Mouse (Mus musculus): ENCODE results near the gene Hist1h2bl.
"Not testable (repeated sequence)": the region's sequence is repeated elsewhere in the genome, so short reads cannot be mapped to it uniquely, and the experiment has no call there.

Hist1h2bl gene

DNA sequence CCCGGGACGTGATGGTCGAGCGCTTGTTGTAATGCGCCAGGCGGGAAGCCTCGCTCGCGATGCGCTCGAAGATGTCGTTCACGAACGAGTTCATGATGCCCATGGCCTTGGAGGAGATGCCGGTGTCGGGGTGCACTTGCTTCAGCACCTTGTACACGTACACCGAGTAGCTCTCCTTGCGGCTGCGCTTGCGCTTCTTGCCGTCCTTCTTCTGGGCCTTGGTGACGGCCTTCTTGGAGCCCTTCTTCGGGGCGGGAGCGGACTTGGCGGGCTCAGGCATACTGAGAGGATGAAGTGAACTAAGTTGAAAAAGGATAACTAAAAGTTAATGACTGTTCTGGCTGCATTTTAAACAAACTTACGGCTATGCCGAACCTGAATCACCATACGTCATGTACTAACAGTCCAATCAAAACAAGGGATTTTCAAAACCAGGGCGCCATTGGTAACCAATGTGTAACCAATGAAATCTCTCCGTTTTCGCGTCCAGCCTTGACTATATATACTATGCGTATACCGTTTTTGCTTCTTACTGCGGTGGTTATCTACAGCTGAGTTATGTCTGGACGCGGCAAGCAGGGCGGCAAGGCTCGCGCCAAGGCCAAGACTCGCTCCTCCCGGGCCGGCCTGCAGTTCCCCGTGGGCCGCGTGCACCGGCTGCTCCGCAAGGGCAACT is at the start of gene Hist1h2bl, which contains the start of gene Hist1h2ai:
Gene Hist1h2bl (minus strand): TSS at position 280 of the 676 bp plus-strand sequence.
Gene Hist1h2ai (plus strand): TSS at position 559 of the 676 bp plus-strand sequence.
- DNase-seq (ENCODE audit: low spot score in 2 of 2): peak; percentile 80 to 82

DNA sequence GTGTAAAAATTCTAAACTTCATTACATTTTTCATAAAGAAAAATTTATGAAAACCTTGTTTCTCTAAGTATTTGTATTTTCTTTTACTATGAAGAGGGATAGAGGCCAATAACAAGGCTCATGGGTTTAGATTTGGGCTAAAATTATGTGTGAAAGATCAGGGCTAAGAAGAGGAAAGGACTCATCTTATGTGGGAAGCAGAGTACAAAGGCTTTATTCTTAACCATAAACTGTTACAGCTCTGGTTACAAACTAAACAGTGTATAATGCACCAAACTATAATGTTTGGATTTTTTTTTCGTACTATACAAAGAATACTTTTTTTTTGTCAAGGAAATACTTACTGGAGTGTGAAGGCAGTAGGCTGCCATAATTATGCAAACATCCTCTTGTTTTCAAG is 39.8 kb upstream of the Hist1h2bl start:
- DNase-seq (ENCODE audit: low spot score in 2 of 2): no peak

DNA sequence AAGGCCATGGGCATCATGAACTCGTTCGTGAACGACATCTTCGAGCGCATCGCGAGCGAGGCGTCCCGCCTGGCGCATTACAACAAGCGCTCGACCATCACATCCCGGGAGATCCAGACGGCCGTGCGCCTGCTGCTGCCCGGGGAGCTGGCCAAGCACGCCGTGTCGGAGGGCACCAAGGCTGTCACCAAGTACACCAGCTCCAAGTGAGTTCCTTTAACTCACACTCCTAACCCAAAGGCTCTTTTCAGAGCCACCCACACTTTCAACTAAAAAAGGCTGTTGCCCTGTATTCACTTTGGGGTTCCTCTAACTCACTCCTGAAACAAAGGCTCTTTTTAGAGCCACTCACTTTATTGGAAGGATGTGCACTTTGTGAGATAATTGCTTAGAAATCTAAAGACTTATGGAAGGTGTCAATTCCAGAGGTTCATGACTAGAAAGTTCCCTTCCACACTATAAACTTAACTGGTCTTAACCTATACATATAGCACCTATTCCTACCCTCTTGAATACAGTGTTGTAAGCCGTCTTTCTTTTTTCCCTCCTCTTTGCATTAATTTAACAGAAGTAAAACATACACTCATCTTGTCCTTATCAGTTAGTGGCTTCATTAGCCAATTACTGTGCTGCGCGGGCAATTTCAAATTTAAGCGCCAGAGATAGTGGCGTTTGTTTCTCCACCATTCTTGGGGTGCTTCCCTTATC is 38.5 kb upstream of the Hist1h2bl start:
- DNase-seq (ENCODE audit: low spot score in 2 of 2): not testable (repeated sequence)

DNA sequence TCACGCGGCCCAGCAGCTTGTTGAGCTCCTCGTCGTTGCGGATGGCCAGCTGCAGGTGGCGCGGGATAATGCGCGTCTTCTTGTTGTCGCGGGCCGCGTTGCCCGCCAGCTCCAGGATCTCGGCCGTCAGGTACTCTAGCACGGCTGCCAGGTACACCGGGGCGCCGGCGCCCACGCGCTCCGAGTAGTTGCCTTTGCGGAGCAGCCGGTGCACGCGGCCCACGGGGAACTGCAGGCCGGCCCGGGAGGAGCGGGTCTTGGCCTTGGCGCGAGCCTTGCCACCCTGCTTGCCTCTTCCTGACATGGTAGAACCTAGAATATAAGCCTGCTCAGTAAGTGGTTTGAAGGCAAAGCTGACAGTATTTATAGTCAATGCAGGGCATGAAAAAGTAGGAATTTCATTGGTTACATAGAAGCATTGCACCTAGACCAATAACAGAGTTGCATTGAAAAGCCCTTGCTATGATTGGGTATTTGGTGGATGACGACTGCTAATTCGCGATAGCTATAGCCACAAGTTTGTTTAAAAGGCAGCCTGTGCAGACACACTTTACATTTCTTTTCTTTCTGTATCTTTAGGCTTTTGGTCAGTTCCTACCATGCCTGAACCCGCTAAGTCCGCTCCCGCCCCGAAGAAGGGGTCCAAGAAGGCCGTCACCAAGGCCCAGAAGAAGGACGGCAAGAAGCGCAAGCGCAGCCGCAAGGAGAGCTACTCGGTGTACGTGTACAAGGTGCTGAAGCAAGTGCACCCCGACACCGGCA is 37.8 kb upstream of the Hist1h2bl start, which contains the start of the genes Hist1h2ak and Hist1h2bn:
Gene Hist1h2ak (minus strand): TSS at position 304 of the 762 bp plus-strand sequence.
Gene Hist1h2bn (plus strand): TSS at position 600 of the 762 bp plus-strand sequence.
- DNase-seq (ENCODE audit: low spot score in 2 of 2): peak; percentile 52 to 71

DNA sequence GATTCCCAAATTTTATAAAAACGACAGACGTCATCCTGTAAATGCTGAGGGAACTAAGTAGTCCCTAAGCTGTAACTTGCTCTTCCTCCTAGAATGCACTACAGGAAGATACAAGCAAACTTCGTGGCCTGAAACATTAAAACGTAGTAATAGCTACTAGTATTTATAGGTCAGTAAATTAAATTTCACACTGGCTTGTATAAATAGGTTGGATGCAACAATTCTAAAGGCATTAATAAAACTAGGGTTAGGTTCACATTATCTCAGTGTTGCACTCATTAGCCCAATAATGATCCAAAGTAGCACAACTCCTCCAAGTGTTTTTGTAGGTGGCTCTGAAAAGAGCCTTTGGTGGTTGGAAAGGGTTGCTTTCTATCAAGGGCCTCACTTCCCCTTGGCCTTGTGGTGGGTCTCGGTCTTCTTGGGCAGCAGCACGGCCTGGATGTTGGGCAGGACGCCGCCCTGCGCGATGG is 37.1 kb upstream of the Hist1h2bl start:
- no peak for DNase-seq (ENCODE audit: low spot score in 2 of 2)

DNA sequence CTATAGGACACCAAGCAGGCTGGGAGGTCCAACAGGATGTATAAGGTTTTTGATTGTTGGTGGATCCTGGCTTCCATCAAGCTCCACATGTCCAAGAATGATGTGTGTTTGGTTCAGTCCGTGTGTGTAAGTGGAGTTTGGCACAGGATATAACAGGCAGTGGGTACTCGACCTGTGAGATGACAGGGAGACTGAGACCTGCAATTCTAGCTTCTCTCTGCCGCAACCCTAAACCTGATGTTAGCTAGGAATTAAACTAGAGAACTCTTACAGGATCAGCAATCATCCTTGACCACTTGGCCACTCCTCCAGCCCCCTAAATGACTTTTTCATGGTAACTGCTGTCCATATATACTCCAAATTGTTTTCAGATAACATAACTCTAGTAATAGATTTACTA is 36.4 kb upstream of the Hist1h2bl start:
- DNase-seq (ENCODE audit: low spot score in 2 of 2): no peak

DNA sequence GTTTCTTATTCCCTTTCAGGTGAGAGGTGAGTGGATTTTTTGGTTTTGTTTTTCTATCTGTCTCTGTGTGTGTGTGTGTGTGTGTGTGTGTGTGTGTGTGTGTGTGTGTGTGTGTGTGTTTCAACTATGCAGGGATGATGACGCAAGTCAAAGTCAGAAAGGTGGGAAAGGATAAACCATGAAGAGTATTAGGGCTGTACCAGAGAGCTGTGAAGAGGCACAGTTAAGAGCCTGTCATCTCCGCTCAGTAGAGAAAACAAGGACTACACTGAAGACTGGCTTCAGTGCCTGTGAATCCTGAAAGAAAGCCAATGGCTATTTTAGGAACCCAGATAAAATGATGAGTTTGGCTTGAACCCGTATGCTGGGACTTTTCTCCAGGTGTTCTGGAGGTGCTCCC is 35.9 kb upstream of the Hist1h2bl start:
- no peak for DNase-seq (ENCODE audit: low spot score in 2 of 2)

GRCm38 (mm10) chr13:21751417-21751816 is 35.5 kb upstream of the Hist1h2bl start:
- DNase-seq (ENCODE audit: low spot score in 2 of 2): no peak

GRCm38 (mm10) chr13:21750159-21751017 is 34.4 kb upstream of the Hist1h2bl start, which contains the start of gene Hist1h4k:
Gene Hist1h4k, minus strand, starts transcription at chr13:21750505.
- peak; percentile 84 to 90 for DNase-seq (ENCODE audit: low spot score in 2 of 2)

DNA sequence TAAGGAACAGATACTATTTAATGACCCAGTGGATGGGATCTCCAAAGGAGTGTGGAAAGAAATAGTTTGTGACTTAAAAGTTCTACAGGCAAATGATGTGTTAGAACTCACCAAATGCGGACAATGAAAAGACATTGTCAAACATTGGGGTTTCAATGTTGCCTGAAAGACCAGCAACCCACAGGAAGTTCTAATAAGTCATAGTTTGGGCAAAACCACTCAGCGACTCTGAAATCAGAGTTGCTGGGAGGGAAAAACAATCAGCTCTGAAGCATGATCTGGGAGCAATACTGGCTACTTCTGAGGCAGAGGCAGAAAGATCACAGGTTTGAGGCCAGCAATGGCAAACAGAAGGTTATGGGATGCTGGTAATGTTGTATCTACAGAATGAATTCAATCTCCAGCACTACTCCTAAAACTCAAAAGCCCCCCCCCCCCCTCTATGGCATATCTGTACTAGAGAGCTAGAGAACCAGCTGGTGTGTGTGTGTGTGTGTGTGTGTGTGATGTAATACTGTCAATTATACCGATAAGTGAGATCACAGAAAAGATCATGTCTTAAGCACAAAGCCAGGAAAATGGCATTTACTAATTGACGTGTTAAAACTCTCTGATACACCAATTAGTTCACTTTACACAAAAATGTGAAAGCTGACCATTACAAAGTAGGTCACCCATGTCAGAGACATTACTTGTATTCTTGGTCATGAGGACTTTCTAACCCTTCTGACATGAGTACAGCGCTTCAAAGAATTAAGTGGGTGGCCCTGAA is 33.6 kb upstream of the Hist1h2bl start:
- no peak for DNase-seq (ENCODE audit: low spot score in 2 of 2)

DNA sequence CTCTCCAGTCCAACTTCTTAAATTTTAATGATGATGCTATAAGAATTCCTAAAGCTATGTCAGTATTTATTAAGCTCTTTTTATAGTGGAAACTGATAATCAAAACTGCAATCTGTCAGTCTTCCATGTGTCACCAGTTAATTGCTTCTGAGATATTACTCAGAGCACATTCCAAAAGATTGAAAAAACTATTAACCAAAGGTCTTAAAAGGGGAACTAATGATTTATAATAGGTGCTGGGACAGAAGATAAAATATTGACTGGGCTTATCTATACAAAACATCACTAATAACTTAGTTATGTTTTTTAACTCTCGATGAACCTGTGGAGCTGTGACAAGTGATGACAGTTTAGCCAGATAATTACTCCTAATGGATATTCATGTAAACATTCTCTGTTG is 29.1 kb upstream of the Hist1h2bl start:
- no peak for DNase-seq (ENCODE audit: low spot score in 2 of 2)

GRCm38 (mm10) chr13:21734906-21735767 is 19.2 kb upstream of the Hist1h2bl start, which contains the start of gene Hist1h4j:
Gene Hist1h4j, plus strand, starts transcription at chr13:21735064.
- peak; percentile 58 to 73 for DNase-seq (ENCODE audit: low spot score in 2 of 2)

DNA sequence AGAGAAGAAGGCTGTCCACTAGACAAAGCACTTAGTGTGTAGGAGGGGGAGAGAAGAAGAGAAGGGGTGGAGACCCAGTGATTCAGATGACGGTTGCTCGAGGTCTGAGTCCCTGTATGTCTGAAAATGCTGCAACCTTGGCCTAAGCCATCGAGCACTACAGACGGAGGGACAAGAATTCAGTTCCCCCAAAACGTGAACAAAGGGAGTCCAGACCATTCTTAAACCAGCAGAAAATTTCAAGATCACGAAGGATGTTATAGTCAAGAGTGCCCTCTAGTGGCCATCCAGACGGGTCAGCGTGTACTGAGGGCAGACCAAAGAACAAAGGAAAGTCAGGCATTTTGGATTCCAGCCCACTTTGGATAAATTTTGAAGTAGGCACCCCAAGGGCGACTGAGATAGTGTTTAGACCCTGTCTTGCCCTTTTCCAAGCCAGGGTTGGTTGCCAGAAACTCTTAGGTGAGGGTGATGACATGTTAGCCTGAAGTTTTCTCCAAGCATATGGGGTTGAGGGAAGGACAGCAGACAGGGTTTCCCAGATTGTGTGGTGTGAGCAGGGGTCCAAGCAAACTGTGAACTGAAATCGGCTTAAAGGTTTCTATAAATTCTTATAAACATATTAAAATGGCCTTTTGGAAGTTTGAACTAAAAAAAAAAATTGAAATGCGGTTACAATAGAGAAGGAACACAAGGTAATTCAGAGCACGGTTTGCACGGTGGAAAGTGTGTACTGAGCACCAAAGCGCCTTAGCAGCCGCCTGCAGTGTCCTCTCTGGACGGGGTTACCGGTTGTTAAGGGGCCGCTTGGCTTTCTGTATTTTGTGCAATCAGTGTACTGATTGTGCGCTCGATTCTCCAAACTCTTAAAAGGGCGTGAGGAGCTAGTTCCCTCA is 18.3 kb upstream of the Hist1h2bl start:
- DNase-seq (ENCODE audit: low spot score in 2 of 2): peak; percentile 63 to 67

- DNase-seq (ENCODE audit: low spot score in 2 of 2): no peak
Observed at GRCm38 (mm10) chr13:21733466-21733865, 17.5 kb upstream of the Hist1h2bl start.

- DNase-seq (ENCODE audit: low spot score in 2 of 2): no peak
Observed at GRCm38 (mm10) chr13:21729544-21729943, 13.6 kb upstream of the Hist1h2bl start.

- DNase-seq (ENCODE audit: low spot score in 2 of 2): no peak
Observed at GRCm38 (mm10) chr13:21727948-21728572, 12.1 kb upstream of the Hist1h2bl start.

GRCm38 (mm10) chr13:21722993-21723836 is 7.3 kb upstream of the Hist1h2bl start:
- DNase-seq (ENCODE audit: low spot score in 2 of 2): no peak
